Mouse (Mus musculus) hindbrain, embryonic 12.5 days (tissue): ENCODE measurements around the gene Ado. TPM values are rescaled to one million over a fixed set of nuclear protein-coding genes. Genes with fewer than 3 reads are reported as not detected.

Experiments
- polyA plus RNA-seq: library from polyadenylated mRNA; unstranded; fragments of >200 nt; fragmentation: Nextera tagmentation; extraction: Ambion mirVana; gene quantifications from 2 replicates; pipeline ENCODE4 v1.2.1, GENCODE M21; 2016

Gene Ado
- polyA plus RNA-seq, 1 experiment from 2014 or later, result 82.2 TPM

Other genes with a start within 250 kb of the Ado start
- 1.1 and 1.5 TPM in 2 replicates for gene Egr2, start 13.5 kb downstream of the Ado start, polyA plus RNA-seq